Mouse (Mus musculus) CD8-positive naive resting alpha-beta T cell, adult 2 months (primary cell): ENCODE data around the gene Ly6g6c.

ENCODE experiments used
- DNase-seq, 2 experiments: peaks; one replicate each; pipeline ENCODE4 v3.0.0; 2022; ENCODE audit warnings: low read depth in 2 of 2, low spot score in 2 of 2

Gene Ly6g6c

DNA sequence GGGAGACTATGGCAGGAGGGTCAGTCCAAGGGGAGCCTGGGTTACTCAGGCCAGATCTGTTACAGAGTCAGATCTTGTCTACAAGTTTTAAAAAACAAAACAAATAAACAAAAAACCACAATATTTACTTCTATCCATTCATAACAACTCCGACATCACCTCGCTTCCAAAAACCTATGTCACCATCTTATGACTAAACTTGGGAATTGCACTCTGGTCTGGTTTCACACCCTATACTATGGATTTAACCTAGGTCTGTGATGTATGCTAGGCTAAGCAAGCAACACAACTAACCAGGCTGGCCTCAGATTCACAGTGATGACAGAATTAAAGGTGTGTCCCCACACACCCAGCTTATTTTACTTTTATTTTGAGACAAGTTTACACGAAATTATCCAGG is 41.3 kb downstream of the Ly6g6c start:
- no peak for DNase-seq

DNA sequence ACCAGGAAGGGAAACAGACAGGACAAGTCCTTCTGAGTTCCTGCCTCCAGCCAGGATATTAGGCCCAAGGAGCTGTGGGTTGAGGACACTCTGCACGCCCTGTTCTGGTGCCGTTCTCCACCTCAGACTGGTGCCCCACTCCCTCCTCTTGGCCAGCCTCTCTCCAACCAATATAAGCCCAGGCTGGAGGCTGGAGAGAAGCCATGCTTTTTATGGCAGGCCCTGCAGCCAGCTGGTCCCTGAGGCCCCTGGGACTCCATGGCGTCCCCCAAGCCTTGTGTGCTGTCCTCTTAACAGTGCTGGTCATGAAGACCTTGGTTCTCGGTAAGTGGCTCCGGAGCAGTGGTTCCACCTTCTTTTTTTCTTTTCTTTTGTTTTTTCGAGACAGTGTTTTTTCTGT is 42.9 kb downstream of the Ly6g6c start, which contains the start of gene Ly6g5c:
TSS of gene Ly6g5c (plus strand) at position 183 of the 400 bp plus-strand sequence.
- DNase-seq, result no peak

DNA sequence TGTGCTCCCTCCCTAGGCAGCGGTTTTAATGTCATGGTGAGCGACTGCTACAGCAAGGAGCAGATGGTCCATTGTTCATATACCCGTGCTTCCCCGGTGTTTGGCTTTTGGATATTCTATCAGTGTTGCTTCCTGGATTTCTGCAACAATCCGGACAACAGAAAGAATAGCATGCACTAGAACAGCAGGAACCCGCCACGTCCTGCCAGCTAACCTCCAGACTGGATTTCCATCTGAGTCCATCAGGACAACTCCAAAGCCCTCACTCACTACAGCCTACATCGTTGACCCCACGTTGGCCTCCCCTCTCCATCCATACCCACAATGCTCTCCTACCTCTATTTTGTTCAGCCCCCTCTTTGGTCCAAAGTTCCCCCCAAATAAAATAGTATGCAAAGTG is 46.6 kb downstream of the Ly6g6c start:
- DNase-seq, result no peak

DNA sequence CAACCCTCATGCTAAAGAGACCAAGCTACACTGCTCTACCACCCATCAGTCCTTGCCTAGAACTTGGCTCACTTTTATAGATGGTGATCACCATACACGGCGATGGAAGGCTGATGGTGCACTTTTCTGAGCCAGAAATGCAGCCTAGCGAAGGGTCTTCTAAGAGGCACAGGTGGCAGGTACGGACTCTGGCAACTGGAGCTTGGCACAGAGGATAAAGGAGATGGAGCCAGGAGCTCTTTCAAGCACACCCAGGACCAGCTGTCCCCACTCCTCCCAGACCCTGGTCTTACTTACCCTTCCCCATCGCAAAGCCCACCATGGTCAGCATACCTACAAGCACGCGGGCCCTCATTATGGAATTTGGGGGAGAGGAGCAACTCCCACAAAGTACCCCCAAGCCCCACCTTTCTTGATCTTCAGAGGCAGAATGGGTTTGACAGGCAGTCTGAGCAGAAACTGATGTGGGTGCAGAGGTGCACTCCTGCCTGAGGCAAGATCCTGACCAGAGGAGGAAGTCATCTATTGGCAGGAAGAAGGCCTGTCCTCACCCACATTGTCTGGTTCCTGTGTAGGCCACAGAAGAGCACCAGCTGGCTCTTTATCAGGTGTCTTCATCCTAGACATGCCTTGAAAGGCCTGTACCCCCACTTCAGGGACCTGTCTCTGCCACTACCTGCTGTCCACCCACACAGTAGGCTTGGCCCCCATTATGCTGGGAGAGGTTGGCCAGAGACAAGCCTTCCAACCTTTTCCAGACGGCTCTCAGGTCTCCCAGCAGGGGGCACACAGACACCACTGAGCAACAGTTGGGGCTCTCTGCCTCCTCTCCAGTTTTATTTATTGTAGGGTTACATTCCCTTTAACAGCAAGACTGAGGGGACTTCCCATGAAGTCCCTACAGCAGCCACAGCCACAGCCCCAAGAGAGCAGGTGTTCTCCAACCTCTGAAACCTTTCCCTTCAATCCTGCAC is 50.1 kb downstream of the Ly6g6c start, which contains the start of gene Ly6g5b:
TSS of gene Ly6g5b (minus strand) at position 383 of the 974 bp plus-strand sequence.
- DNase-seq, result peak; percentile 43 to 59
